Mouse (Mus musculus) spleen, embryonic (tissue): Measurements from ENCODE around the gene Mroh2a.

ENCODE experiments used
- CTCF ChIA-PET: fragments of 350-600 bp; sonication (Branson Sonifier 250); formaldehyde crosslinking; loops from one replicate; lab custom pipeline; 2022; lab: Charles Lee

The Mroh2a gene

GRCm38 (mm10) chr1:88235046-88235893 is 8.5 kb downstream of the Mroh2a start:
- CTCF ChIA-PET, result interaction anchor here (0.6 kb wide), 1 partner anchor 49 kb away, joined by 5 read pairs; no protein-coding TSS in a partner anchor

- CTCF ChIA-PET, result interaction anchor here (0.6 kb wide), 1 partner anchor 50 kb away, joined by 5 read pairs; no protein-coding TSS in a partner anchor
Observed at GRCm38 (mm10) chr1:88235894-88236415, 9.2 kb downstream of the Mroh2a start.

GRCm38 (mm10) chr1:88237311-88237710 is 10.5 kb downstream of the Mroh2a start:
- CTCF ChIA-PET, result no interaction called here

- CTCF ChIA-PET, result no interaction called here
Observed at GRCm38 (mm10) chr1:88238771-88239170, 12.0 kb downstream of the Mroh2a start.

GRCm38 (mm10) chr1:88240072-88240471 is 13.3 kb downstream of the Mroh2a start:
- CTCF ChIA-PET, result no interaction called here

- CTCF ChIA-PET, result no interaction called here
Observed at GRCm38 (mm10) chr1:88240579-88240978, 13.8 kb downstream of the Mroh2a start.

GRCm38 (mm10) chr1:88243861-88244260 is 17.1 kb downstream of the Mroh2a start:
- CTCF ChIA-PET, result no interaction called here

GRCm38 (mm10) chr1:88245881-88246280 is 19.1 kb downstream of the Mroh2a start:
- CTCF ChIA-PET, result no interaction called here

GRCm38 (mm10) chr1:88246386-88246785 is 19.6 kb downstream of the Mroh2a start:
- CTCF ChIA-PET, result no interaction called here

GRCm38 (mm10) chr1:88247660-88248059 is 20.9 kb downstream of the Mroh2a start:
- CTCF ChIA-PET, result no interaction called here

GRCm38 (mm10) chr1:88248658-88249057 is 21.9 kb downstream of the Mroh2a start:
- CTCF ChIA-PET, result interaction anchor here (0.6 kb wide), 1 partner anchor 17 kb away, joined by 3 read pairs; no protein-coding TSS in a partner anchor

GRCm38 (mm10) chr1:88249596-88249995 is 22.8 kb downstream of the Mroh2a start:
- CTCF ChIA-PET, result no interaction called here

- CTCF ChIA-PET, result no interaction called here
Observed at GRCm38 (mm10) chr1:88250023-88250422, 23.2 kb downstream of the Mroh2a start.

- CTCF ChIA-PET, result interaction anchor here (0.6 kb wide), 1 partner anchor 9 kb away, joined by 3 read pairs; no protein-coding TSS in a partner anchor
Observed at GRCm38 (mm10) chr1:88253106-88253505, 26.3 kb downstream of the Mroh2a start.

GRCm38 (mm10) chr1:88253540-88253939 is 26.8 kb downstream of the Mroh2a start:
- CTCF ChIA-PET, result interaction anchor here (0.6 kb wide), 1 partner anchor 9 kb away, joined by 3 read pairs; no protein-coding TSS in a partner anchor

GRCm38 (mm10) chr1:88254793-88255465 is 28.1 kb downstream of the Mroh2a start:
- CTCF ChIA-PET, result no interaction called here

- CTCF ChIA-PET, result no interaction called here
Observed at GRCm38 (mm10) chr1:88255466-88255857, 28.7 kb downstream of the Mroh2a start.

GRCm38 (mm10) chr1:88255989-88256754 is 29.4 kb downstream of the Mroh2a start:
- CTCF ChIA-PET, result no interaction called here

- CTCF ChIA-PET, result no interaction called here
Observed at GRCm38 (mm10) chr1:88256886-88257663, 30.3 kb downstream of the Mroh2a start.

GRCm38 (mm10) chr1:88257681-88258080 is 30.9 kb downstream of the Mroh2a start:
- CTCF ChIA-PET, result no interaction called here

- CTCF ChIA-PET, result no interaction called here
Observed at GRCm38 (mm10) chr1:88258361-88258760, 31.6 kb downstream of the Mroh2a start.
